Mouse (Mus musculus) limb, embryonic 12.5 days (tissue): ENCODE measurements around the gene Ndufs6. TPM values are rescaled to one million over a fixed set of nuclear protein-coding genes. Genes with fewer than 3 reads are reported as not detected.

Experiments
- ATAC-seq: fragments of 200-750 bp; cut with Nextera tagmentation; 2 replicates; pipeline ENCODE4 v1.8.0; 2017; ENCODE audit warnings: low read depth, moderate TSS enrichment; ENCODE audit not compliant: insufficient number of reproducible peaks, insufficient read depth, low FRiP score, low TSS enrichment
- H3K27ac ChIP-seq: fragments of 300-500 bp; sonication (generic); 2 replicates; pipeline ENCODE4 v1.5.1; 2016; ENCODE audit warnings: mild to moderate bottlenecking, moderate library complexity
- H3K27me3 ChIP-seq: fragments of 300-500 bp; sonication (generic); 2 replicates; pipeline ENCODE4 v1.6.1; 2016; ENCODE audit warnings: mild to moderate bottlenecking, moderate library complexity
- H3K36me3 ChIP-seq: fragments of 300-500 bp; sonication (generic); 2 replicates; pipeline ENCODE4 v1.6.1; 2016; ENCODE audit warnings: mild to moderate bottlenecking, moderate library complexity
- H3K4me1 ChIP-seq: fragments of 300-500 bp; sonication (generic); replicated peaks from 2 replicates; pipeline ENCODE4 v1.6.1; 2016
- H3K4me2 ChIP-seq: fragments of 300-500 bp; sonication (generic); 2 replicates; pipeline ENCODE4 v1.6.1; 2016; ENCODE audit warnings: mild to moderate bottlenecking, moderate library complexity
- H3K4me3 ChIP-seq: fragments of 300-500 bp; sonication (generic); replicated peaks from 2 replicates; pipeline ENCODE4 v1.5.1; 2016; ENCODE audit warnings: mild to moderate bottlenecking
- H3K9ac ChIP-seq: fragments of 300-500 bp; sonication (generic); replicated peaks from 2 replicates; pipeline ENCODE4 v1.6.1; 2016; ENCODE audit warnings: mild to moderate bottlenecking, moderate library complexity
- H3K9me3 ChIP-seq: fragments of 300-500 bp; sonication (generic); 2 replicates; pipeline ENCODE4 v1.6.1; 2016; ENCODE audit warnings: mild to moderate bottlenecking, moderate library complexity
- WGBS: fragments of 180-500 bp; shearing (Covaris S2); methylation state at CpG from one replicate; pipeline ENCODE4 v1.1.7; 2016; 5-methylcytosine and 5-hydroxymethylcytosine counted together
- polyA plus RNA-seq: library from polyadenylated mRNA; unstranded; fragments of >200 nt; fragmentation: Nextera tagmentation; extraction: Ambion mirVana; gene quantifications from 2 replicates; pipeline ENCODE4 v1.2.1, GENCODE M21; 2016

The Ndufs6 gene
- polyA plus RNA-seq, 1 experiment from 2014 or later, result 378 TPM

DNA sequence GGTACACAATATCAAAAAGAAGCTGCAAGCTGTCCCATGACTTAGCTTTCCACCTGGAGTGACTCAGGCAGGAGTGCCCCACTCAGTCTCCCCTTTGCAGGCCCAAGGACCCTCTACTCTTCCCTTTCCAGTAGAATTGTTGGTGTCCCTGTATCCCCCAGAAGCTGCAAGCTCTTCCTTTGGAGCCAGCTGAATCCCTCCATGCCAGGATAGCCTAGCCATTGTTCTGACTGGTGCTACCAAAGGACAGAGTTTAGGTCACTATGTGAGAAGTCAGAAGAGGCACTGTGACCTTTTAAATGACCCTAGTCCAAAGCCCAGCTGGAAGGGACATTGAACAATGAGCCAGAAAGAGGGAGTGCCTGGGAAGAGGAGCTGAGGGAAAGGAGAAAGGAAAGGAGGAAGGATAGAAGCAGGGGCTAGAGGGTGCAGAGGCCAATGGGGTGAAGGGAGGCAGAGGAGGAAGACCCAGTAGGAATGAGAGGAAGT, 55.5 kb downstream of the Ndufs6 start:
- Histone ChIP-seq H3K27ac (no peak overlapping the region), H3K4me3 (no peak overlapping the region), H3K4me1 (peaks cover 14% of the 10 kb centered on the region), H3K36me3 (no peaks in the 10 kb centered on the region), H3K9me3 (no peaks in the 10 kb centered on the region), H3K9ac (no peak overlapping the region), H3K4me2 (no peak overlapping the region), H3K27me3 (peaks cover 97% of the 10 kb centered on the region)
- no peak for ATAC-seq

DNA sequence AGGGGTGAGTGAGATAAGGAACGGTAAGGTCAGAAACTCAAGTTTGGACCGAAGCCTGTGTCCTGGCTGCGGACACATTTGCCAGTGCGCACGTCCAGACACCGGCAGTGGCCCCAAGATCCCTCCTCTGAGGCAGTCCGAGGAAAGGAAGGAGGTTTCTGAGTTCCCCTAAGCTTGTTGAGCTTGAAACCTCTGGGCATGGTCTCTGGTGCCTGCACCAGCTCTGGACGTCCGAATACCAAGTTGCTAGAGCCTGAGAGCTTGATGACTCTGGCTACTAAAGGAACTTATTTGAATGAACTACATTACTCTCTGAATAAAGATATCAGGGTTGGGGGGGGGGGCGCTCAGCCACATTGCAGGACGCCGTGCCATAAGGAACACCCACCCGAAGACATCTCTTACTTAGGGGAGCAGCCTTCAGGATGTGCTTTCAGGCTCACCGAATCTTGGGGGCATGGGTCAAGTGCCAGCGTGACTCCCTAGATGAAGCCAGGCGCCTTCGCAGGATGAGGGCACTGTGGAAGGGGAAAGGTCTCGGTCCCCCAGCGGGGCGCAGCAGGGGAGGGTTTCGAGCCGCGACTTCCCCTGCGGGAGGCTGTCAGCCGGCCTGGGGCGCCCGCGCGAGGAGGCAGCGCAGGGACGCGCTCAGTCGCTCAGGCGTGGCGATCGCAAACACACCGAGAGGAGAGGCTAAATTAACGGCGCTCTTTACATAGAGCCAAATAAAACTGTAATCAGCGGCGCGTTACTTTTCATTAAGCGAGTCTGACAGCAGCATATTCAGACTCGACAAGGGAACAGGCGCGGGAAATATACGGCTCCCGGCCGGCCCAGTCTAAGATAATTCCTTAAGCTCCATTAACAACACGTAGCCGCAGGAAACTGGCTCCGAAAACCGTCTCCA, 56.8 kb downstream of the Ndufs6 start:
- H3K9ac ChIP-seq, result no peak overlapping the region
- peak overlapping the region; percentile 25 for H3K4me3 ChIP-seq
- peaks cover 100% of the 10 kb centered on the region for H3K27me3 ChIP-seq
- H3K36me3 ChIP-seq, result no peaks in the 10 kb centered on the region
- peak overlapping the region; percentile 49 for H3K4me2 ChIP-seq
- no peak overlapping the region for H3K27ac ChIP-seq
- no peak for ATAC-seq
- peaks cover 14% of the 10 kb centered on the region for H3K4me1 ChIP-seq
- 1% methylated on average over 53 of the region's 53 CpGs for WGBS
- no peaks in the 10 kb centered on the region for H3K9me3 ChIP-seq

DNA sequence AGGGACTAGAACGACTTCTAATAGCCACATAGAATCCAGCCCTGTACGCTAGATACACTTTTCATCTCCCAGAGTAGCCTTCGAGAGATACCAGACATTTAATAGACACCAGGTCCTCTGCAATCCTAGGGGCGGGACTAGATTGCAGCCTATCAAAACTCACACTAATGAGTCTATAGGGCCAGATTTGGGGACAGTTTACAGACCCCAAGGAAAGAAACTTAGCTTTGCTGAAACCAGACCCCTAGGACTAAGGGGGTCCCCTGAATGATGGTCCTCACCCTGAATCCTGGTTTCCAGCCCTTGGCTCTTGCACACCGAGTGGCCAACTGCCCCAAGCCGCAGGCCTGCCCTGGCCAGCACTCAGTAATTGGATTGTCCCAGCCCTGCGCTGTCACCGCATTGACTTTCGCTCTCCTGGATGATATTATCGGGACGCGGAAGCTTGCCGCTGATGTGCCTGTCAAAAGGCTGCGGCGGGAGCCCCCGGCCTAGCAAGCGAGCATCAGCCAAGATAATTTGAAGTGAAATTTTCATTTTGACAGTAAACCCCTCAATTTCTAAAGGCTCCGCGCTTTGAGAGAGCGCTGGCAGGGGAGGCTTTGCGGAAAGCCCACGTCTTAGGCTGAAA, 57.8 kb downstream of the Ndufs6 start:
- H3K4me1 ChIP-seq, result peaks cover 16% of the 10 kb centered on the region
- no peak overlapping the region for H3K9ac ChIP-seq
- H3K4me2 ChIP-seq, result no peak overlapping the region
- no peaks in the 10 kb centered on the region for H3K36me3 ChIP-seq
- WGBS, result 4% methylated on average over 22 of the region's 22 CpGs
- H3K9me3 ChIP-seq, result no peaks in the 10 kb centered on the region
- ATAC-seq, result no peak
- no peak overlapping the region for H3K27ac ChIP-seq
- no peak overlapping the region for H3K4me3 ChIP-seq
- H3K27me3 ChIP-seq, result peaks cover 100% of the 10 kb centered on the region

DNA sequence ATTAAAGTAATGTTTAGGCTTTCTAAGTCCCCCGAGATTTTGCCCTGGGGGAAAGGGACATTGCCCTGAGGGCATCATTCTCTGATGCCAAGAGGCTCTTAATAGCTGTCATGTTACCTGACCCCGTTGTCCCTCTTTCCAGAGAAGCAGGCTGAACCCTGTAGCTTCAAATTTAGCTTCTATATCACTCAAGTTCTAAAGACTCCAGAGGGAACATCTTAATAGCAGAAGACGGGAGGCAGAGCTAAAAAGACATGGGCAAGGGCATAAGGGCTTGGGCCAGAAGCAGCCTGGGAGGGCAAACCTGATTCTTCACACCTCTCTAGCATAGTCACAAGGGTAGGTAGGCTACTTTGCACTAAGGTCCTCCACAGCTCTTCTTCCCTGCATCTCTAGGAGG, 58.5 kb downstream of the Ndufs6 start:
- ATAC-seq, result no peak
- H3K27me3 ChIP-seq, result peaks cover 100% of the 10 kb centered on the region
- 17% methylated on average over 3 of the region's 3 CpGs for WGBS
- no peak overlapping the region for H3K27ac ChIP-seq
- no peak overlapping the region for H3K4me3 ChIP-seq
- peaks cover 22% of the 10 kb centered on the region for H3K4me1 ChIP-seq
- no peak overlapping the region for H3K9ac ChIP-seq
- no peak overlapping the region for H3K4me2 ChIP-seq
- H3K9me3 ChIP-seq, result no peaks in the 10 kb centered on the region
- no peaks in the 10 kb centered on the region for H3K36me3 ChIP-seq

Other genes with a start within 250 kb of the Ndufs6 start
- gene Irx4, start 68.1 kb downstream of the Ndufs6 start, polyA plus RNA-seq, result 5.8 and 7.3 TPM in 2 replicates
- gene Mrpl36, start within 50 bp of the Ndufs6 start, polyA plus RNA-seq, result 110 and 111 TPM in 2 replicates
- gene Lpcat1, start 138.7 kb upstream of the Ndufs6 start, polyA plus RNA-seq, result 61.2 and 61.7 TPM in 2 replicates
- gene Slc6a3, start 208.2 kb upstream of the Ndufs6 start, polyA plus RNA-seq, result 0.10 and 0.15 TPM in 2 replicates